Mouse (Mus musculus) limb, embryonic 11.5 days (tissue): ENCODE data around the gene Ercc5. TPM values are rescaled to one million over a fixed set of nuclear protein-coding genes. Genes with fewer than 3 reads are reported as not detected.
A peak's percentile ranks its signal among the peaks of the same experiment; 100 is the strongest.

Source experiments
- ATAC-seq: fragments of 200-750 bp; cut with Nextera tagmentation; 2 replicates; pipeline ENCODE4 v1.8.0; 2017; ENCODE audit warnings: low read depth; ENCODE audit not compliant: insufficient number of reproducible peaks, low FRiP score, low TSS enrichment
- DNase-seq: peaks from one replicate; pipeline ENCODE4 v3.0.0-alpha.2; 2015; ENCODE audit warnings: low spot score
- H3K27ac ChIP-seq: fragments of 300-500 bp; sonication (generic); replicated peaks from 2 replicates; pipeline ENCODE4 v1.5.1; 2014; ENCODE audit warnings: low read depth, mild to moderate bottlenecking, low read length
- H3K27me3 ChIP-seq: fragments of 300-500 bp; sonication (generic); 2 replicates; pipeline ENCODE4 v1.6.1; 2014; ENCODE audit warnings: mild to moderate bottlenecking, low read length, mixed read lengths; ENCODE audit not compliant: control insufficient read depth, insufficient read depth
- H3K36me3 ChIP-seq: fragments of 300-500 bp; sonication (generic); 2 replicates; pipeline ENCODE4 v1.6.1; 2014; ENCODE audit warnings: mild to moderate bottlenecking, low read length, moderate library complexity, mixed read lengths; ENCODE audit not compliant: control insufficient read depth, insufficient read depth
- H3K4me1 ChIP-seq: fragments of 300-500 bp; sonication (generic); 2 replicates; pipeline ENCODE4 v1.6.1; 2014; ENCODE audit warnings: low read length, mixed read lengths; ENCODE audit not compliant: control insufficient read depth, insufficient read depth
- H3K4me2 ChIP-seq: fragments of 300-500 bp; sonication (generic); 2 replicates; pipeline ENCODE4 v1.6.1; 2014; ENCODE audit warnings: low read depth, mild to moderate bottlenecking, moderate library complexity; ENCODE audit not compliant: severe bottlenecking
- H3K4me3 ChIP-seq: fragments of 300-500 bp; sonication (generic); 2 replicates; pipeline ENCODE4 v1.5.1; 2014; ENCODE audit warnings: low read depth, low read length
- H3K9ac ChIP-seq: fragments of 300-500 bp; sonication (generic); 2 replicates; pipeline ENCODE4 v1.6.1; 2014; ENCODE audit warnings: mild to moderate bottlenecking, low read length
- H3K9me3 ChIP-seq: fragments of 300-500 bp; sonication (generic); 2 replicates; pipeline ENCODE4 v1.6.1; 2016; ENCODE audit warnings: low read length; ENCODE audit not compliant: control insufficient read depth
- WGBS: fragments of 180-500 bp; shearing (Covaris S2); extraction: QIAGEN DNeasy Blood & Tissue Kit; methylation state at CpG from one replicate; pipeline ENCODE4 v1.1.7; 2014; 5-methylcytosine and 5-hydroxymethylcytosine counted together
- polyA plus RNA-seq: library from polyadenylated mRNA; unstranded; fragments of >200 nt; fragmentation: Nextera tagmentation; extraction: Ambion mirVana; gene quantifications from 2 replicates; pipeline ENCODE4 v1.2.1, GENCODE M21; 2014

Ercc5 gene
- polyA plus RNA-seq, 1 experiment from 2014 or later: 26.0 TPM

- Histone ChIP-seq H3K9me3 (no peaks in the 10 kb centered on the region), H3K27me3 (no peaks in the 10 kb centered on the region), H3K9ac (peak overlapping the region; percentile 74), H3K4me2 (peak overlapping the region; percentile 53), H3K36me3 (peaks cover 2% of the 10 kb centered on the region; the same call in 1 of the 2 replicates), H3K4me3 (peak overlapping the region; percentile 49), H3K4me1 (no peaks in the 10 kb centered on the region), H3K27ac (peak overlapping the region; percentile 75)
- 2% methylated on average over 6 of the region's 6 CpGs for WGBS
- no peak; the same call in 1 of the 2 replicates for ATAC-seq
- DNase-seq: no peak
Observed at GRCm38 (mm10) chr1:44120074-44120406, 27.5 kb upstream of the Ercc5 start.

- Histone ChIP-seq H3K36me3 (peaks cover 2% of the 10 kb centered on the region; the same call in 1 of the 2 replicates), H3K9me3 (no peaks in the 10 kb centered on the region), H3K27me3 (no peaks in the 10 kb centered on the region), H3K27ac (no peak overlapping the region), H3K9ac (no peak overlapping the region), H3K4me3 (no peak overlapping the region), H3K4me1 (no peaks in the 10 kb centered on the region), H3K4me2 (no peak overlapping the region)
- DNase-seq (no peak), ATAC-seq (no peak)
- WGBS: 82% methylated on average over 3 of the region's 3 CpGs
Observed at GRCm38 (mm10) chr1:44122256-44122655, 25.3 kb upstream of the Ercc5 start.

DNA sequence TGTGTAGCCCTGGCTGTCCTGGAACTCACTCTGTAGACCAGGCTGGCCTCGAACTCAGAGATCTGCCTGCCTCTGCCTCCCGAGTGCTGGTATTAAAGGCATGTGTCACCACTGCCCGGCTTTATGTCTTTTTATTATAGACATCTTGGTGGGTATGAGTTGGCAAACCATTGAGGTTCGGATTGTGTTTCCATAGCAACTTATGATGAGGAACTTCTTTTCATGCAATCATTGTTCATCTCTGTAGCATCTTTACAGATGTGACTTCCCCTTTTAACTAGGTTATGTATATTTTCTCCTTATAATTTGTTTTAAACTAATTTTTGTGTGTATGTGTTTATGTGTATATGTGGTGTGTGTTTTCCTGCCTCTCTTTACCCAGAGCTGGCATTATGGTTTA lies 22.0 kb upstream of the Ercc5 start:
- Histone ChIP-seq H3K9ac (no peak overlapping the region), H3K4me3 (no peak overlapping the region), H3K9me3 (no peaks in the 10 kb centered on the region), H3K4me1 (no peaks in the 10 kb centered on the region), H3K27me3 (no peaks in the 10 kb centered on the region), H3K4me2 (no peak overlapping the region), H3K36me3 (peaks cover 2% of the 10 kb centered on the region; the same call in 1 of the 2 replicates), H3K27ac (no peak overlapping the region)
- ATAC-seq (no peak), DNase-seq (no peak)
- WGBS: 98% methylated on average over 4 of the region's 4 CpGs

GRCm38 (mm10) chr1:44129929-44130581 lies 17.5 kb upstream of the Ercc5 start:
- ATAC-seq (no peak), DNase-seq (no peak)
- WGBS: 87% methylated on average over 4 of the region's 4 CpGs
- Histone ChIP-seq H3K4me2 (no peak overlapping the region), H3K9ac (no peak overlapping the region), H3K9me3 (no peaks in the 10 kb centered on the region), H3K27ac (no peak overlapping the region), H3K36me3 (no peaks in the 10 kb centered on the region; the same call in 1 of the 2 replicates), H3K4me3 (no peak overlapping the region), H3K27me3 (no peaks in the 10 kb centered on the region), H3K4me1 (no peaks in the 10 kb centered on the region)

- WGBS: 85% methylated on average over 4 of the region's 4 CpGs
- H3K36me3 ChIP-seq: no peaks in the 10 kb centered on the region; the same call in 1 of the 2 replicates
Observed at GRCm38 (mm10) chr1:44140232-44140631, 7.3 kb upstream of the Ercc5 start.

GRCm38 (mm10) chr1:44142747-44143146 lies 4.8 kb upstream of the Ercc5 start:
- Histone ChIP-seq H3K4me2 (no peak overlapping the region), H3K4me3 (no peak overlapping the region), H3K9me3 (no peaks in the 10 kb centered on the region), H3K36me3 (no peaks in the 10 kb centered on the region; the same call in 1 of the 2 replicates), H3K27ac (no peak overlapping the region), H3K9ac (no peak overlapping the region), H3K4me1 (no peaks in the 10 kb centered on the region), H3K27me3 (no peaks in the 10 kb centered on the region)
- DNase-seq (no peak), ATAC-seq (no peak)
- 91% methylated on average over 5 of the region's 5 CpGs for WGBS

More at GRCm38 (mm10) chr1:44140232-44140631, 7.3 kb upstream of the Ercc5 start:
- DNase-seq (no peak), ATAC-seq (no peak)
- Histone ChIP-seq H3K9ac (no peak overlapping the region), H3K4me2 (no peak overlapping the region), H3K27ac (no peak overlapping the region), H3K4me1 (no peaks in the 10 kb centered on the region), H3K4me3 (no peak overlapping the region), H3K9me3 (no peaks in the 10 kb centered on the region), H3K27me3 (no peaks in the 10 kb centered on the region)

- no peak for ATAC-seq
- Histone ChIP-seq H3K27me3 (no peaks in the 10 kb centered on the region), H3K9me3 (no peaks in the 10 kb centered on the region), H3K4me3 (peak overlapping the region; percentile 65), H3K9ac (no peak overlapping the region), H3K4me2 (peak overlapping the region; percentile 51), H3K36me3 (no peaks in the 10 kb centered on the region), H3K4me1 (no peaks in the 10 kb centered on the region), H3K27ac (no peak overlapping the region)
- no peak for DNase-seq
- WGBS: 46% methylated on average over 6 of the region's 6 CpGs
Observed at GRCm38 (mm10) chr1:44148706-44149105, 1.2 kb downstream of the Ercc5 start.

DNA sequence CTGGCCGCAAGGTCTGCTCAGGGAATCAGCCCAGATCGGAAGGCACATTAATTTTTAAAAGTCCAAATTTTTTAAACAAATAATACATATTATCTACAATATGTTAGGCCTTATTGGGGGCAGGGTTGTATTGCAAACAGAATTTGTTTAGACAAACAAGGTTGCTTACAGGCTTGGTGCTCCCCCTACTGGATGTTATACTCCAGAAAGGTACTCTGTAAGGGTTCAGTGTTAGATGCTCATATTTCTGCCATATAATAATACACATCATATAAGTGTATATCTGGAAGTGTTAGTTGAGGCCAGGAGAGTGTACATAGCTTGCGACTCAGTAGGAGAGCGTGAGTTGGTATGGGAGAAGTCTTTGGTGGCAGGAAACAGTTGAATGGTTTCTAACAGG lies 7.7 kb downstream of the Ercc5 start:
- Histone ChIP-seq H3K36me3 (peaks cover 2% of the 10 kb centered on the region; the same call in 1 of the 2 replicates), H3K9me3 (no peaks in the 10 kb centered on the region), H3K4me3 (no peak overlapping the region), H3K4me2 (no peak overlapping the region), H3K4me1 (no peaks in the 10 kb centered on the region), H3K27ac (no peak overlapping the region), H3K27me3 (no peaks in the 10 kb centered on the region), H3K9ac (no peak overlapping the region)
- DNase-seq (no peak), ATAC-seq (no peak)
- 95% methylated on average over 4 of the region's 4 CpGs for WGBS

- no peaks in the 10 kb centered on the region for H3K9me3 ChIP-seq
- no peaks in the 10 kb centered on the region for H3K4me1 ChIP-seq
- 84% methylated on average over 6 of the region's 6 CpGs for WGBS
- H3K9ac ChIP-seq: no peak overlapping the region
- no peaks in the 10 kb centered on the region for H3K27me3 ChIP-seq
- peaks cover 8% of the 10 kb centered on the region; the same call in 1 of the 2 replicates for H3K36me3 ChIP-seq
- H3K27ac ChIP-seq: no peak overlapping the region
- DNase-seq: no peak
- H3K4me2 ChIP-seq: no peak overlapping the region
- ATAC-seq: no peak
- no peak overlapping the region for H3K4me3 ChIP-seq
Observed at GRCm38 (mm10) chr1:44158317-44158716, 10.8 kb downstream of the Ercc5 start.
